Mouse (Mus musculus) left cerebral cortex, postnatal 14 days (tissue): Measurements from ENCODE around the gene Vps52. TPM values are rescaled to one million over a fixed set of nuclear protein-coding genes. Genes with fewer than 3 reads are reported as not detected.

ENCODE experiments used
- DNase-seq, 2 experiments: peaks; one replicate each; pipeline ENCODE4 v3.0.0; 2021 to 2022; ENCODE audit warnings: low spot score in 2 of 2, mixed read lengths in 1 of 2
- intact Hi-C: fragments of 180-260 bp; cut with DNase I; formaldehyde crosslinking; loops from one replicate; pipeline ENCODE4 v1.15.1; 2025
- total RNA-seq, 2 experiments: library from RNA; stranded (reverse); gene quantifications; 2 replicates each; pipeline ENCODE4 v1.2.3; 2021

Gene Vps52
- total RNA-seq, 2 experiments from 2014 or later: 80.3 to 83.6 TPM

DNA sequence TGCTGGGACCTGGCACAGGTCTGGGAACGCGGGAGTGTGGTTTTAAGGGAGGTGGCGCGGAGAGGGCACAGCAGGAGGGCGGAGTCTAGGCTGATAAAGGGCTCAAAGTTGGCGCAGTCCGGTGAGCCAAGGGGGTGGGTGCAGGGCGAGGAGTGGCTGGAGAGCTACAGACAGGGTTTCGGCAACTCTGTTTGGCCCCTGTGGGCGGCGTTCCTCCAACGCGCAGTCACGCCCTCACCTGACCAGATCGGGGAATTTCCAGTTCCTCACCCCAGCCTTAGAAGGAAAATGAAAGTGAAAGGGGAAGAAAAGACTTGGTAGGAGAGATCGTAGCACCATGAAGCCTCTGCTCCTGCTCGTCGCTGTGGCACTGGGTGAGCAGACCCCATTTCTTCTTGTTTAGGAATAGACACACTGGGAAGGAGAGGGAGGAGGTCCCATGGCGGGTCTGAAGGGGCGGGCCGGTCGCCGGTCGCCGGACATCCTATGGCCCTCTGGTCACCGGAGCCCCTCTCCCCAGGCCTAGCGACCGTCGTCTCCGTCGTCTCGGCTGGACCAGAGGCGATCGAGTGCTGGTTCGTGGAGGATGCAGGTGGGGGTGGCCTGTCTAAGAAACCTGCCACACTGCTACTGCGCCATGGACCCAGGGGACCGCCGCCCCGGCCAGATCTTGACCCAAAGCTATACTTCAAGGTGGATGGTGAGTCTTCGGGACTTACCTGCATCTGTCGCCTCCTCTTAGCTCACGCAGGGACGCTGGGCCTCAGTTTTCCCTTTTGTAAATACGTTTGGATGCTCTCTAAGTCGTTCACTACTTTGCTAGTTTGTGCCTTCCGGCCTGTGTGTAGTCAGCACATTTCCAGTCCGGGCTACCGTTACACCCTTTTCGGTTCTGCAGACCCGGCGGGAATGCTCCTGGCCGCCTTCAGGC, 36.0 kb upstream of the Vps52 start:
- DNase-seq: peak in 1 of 2 experiments; percentile 46
- intact Hi-C loops: no loop called here

DNA sequence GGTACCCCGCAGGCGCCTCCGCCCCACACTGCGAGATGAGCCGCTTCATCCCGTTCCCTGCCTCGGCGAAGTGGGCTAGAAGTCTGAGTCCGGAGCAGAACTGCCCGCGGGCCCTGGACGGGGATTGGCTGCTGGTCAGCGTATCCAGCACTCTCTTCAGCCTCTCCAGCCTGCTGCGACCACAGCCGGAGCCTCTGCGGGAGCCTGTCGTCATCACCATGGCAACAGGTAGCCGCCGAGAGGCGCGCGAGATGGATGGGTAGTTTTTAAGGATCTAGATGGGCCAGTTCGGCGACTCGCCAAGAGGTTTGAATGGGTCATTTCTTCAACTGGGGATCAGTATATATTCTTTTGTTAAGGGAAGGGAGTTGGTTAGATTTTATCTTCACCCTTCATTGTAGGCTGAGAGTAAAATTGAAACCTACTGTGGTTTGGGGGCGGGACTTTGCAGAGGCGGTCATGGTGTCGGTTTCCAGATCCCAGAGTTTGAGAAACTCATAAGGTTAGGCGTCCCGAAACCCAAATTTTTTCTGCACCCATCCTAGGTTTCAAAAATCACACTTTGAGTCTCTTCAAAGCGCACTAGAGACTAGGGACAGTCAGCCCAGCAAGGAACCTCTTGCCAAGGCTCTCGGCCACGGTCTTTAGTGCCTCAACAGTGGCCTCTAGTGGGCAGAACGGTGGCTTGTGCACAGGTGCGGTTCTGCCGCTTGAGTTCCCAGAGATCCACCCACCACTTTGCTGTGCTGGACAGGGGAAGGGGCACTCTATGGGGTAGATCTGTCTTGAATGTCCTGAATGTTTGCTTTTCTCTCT, 35.1 kb upstream of the Vps52 start:
- intact Hi-C loops: no loop called here
- DNase-seq: peak; percentile 80 to 83

DNA sequence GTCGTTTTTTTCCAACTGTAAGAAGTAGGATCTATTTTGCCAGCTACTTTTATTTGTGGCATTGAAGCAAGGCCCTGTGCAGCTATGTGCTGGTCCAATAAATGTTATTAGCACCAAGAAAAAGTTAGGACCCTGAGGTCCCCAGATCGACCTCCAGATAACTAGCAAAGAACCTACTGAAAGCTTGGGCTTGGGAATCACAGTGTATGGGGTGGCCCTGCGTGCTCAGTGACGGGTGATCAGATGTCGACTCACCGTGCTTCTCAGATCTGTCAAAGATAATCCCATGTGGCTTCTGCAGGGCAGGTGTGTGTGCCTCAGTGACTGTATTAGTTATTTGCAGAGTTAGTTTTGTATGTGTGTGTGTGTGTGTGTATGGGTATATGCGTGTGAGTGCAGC, 34.3 kb upstream of the Vps52 start:
- intact Hi-C loops: no loop called here
- no peak for DNase-seq

DNA sequence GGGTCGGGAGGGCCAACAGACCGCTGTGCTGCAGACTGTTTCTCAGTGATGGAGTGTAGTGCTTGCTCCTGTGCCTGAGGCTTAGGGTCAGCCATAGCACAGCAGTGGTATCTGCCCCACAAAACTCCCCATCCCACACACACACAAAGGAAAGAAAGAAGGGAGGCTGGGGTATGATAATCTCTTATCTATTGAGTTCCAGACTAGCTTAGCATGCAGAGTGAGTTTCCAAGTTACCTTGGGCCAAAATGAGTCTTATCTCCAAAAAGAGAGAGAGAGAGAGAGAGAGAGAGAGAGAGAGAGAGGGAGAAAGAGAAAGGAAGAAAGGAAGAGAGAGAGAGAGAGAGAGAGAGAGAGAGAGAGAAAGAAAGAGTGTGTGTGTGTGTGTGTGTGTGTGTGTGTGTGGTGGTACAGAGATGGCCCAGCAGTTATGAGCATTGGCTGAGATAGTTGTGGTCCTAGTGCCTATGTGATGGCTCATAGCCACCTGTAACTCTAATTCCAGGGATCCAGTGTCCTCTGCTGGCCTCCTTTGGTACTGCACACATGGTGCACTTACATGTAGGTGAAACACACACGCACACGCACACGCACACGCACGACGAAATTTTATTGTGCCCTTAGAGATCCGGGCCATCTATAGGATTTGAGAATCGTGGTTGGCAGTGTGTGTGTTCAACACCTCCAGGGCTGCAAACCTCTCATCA, 30.9 kb upstream of the Vps52 start:
- intact Hi-C loops: no loop called here
- DNase-seq: peak in 1 of 2 experiments; percentile 78

DNA sequence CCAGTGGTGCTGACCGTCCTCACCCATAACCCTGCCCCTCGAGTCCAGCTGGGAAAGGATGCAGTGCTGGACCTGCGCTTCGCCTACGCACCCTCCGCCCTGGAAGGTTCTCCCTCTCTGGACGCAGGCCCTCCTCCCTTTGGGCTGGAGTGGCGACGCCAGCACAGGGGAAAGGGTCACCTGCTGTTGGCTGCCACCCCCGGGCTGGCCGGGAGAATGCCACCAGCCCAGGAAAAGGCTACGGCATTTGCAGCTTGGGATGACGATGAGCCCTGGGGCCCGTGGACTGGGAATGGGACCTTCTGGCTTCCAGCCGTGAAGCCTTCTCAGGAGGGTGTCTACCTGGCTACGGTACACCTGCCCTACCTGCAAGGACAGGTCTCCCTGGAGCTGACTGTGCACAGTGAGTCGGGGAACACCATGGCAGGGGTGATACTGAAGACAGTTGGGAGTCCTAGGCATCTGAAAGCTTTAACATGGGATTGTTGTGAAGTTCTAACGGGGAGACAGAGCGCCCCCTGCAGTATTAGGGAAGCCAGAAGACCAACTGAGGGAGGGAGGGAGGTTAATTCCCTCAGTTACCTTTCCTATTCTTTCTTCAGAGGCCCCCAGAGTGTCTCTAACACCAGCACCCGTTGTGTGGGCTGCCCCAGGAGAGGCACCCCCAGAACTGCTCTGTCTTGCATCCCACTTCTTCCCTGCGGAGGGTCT, 30.1 kb upstream of the Vps52 start:
- intact Hi-C loops: no loop called here

DNA sequence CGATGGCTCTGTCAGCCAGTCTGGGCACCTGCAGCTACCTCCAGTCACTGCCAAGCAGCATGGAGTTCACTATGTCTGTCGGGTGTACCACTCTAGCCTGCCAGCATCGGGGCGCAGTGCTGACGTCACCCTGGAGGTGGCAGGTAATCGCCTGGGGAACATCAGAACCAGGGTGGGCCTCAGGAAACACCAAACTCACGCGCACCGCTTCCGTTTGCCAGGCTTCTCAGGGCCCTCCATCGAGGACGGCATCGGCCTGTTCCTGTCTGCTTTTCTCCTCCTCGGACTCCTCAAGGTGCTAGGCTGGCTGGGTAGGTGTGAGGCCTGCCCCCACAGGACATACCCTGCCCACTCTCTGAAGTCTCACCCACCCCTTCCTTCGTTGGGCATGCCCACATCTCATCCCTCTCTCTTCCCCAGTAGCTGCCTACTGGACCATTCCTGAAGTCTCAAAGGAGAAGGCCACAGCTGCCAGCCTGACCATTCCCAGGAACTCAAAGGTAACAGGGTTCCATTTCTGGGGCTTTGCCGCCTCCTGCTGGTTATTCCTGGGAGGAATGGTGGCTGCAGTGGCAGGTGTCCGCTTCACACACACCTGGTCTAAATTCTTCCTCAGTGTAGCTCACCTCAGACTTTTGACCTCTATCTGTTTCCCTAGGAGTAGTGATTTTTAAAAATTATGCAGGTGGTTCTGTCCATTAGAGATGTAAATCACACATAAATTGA, 29.2 kb upstream of the Vps52 start:
- DNase-seq: no peak
- intact Hi-C loops: no loop called here

More for the DNA sequence above, 30.1 kb upstream of the Vps52 start:
- no peak for DNase-seq

DNA sequence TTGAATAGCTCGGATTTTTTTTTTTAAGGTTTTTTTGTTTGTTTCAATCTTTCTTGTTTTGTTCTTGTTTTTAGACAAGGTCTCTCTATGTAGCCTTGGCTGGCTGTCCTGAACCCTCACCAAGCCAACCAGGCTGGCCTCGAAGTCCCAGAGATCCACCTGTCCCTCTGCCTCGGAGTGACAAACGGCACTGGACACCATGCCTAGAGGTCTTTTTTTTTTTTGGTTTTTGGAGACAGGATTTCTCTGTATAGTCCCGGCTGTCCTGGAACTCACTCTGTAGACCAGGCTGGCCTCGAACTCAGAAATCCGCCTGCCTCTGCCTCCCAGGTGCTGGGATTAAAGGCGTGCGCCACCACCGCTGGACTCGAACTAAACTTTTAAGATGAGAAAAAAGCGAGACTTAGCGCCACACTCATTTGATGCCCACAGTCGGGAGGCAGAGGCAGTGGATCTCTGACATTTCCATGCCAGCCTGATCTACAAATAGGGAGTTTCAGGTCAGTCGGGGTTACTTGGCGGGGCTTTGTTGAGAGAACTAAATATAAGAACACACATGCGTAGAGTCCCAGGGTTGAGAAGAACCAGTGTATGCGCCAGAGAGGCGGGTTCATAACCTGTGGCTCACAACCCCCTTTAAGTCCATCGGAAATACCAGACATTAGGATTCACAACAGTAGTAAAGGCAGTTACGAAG, 27.2 kb upstream of the Vps52 start:
- DNase-seq: no peak
- intact Hi-C loops: no loop called here

DNA sequence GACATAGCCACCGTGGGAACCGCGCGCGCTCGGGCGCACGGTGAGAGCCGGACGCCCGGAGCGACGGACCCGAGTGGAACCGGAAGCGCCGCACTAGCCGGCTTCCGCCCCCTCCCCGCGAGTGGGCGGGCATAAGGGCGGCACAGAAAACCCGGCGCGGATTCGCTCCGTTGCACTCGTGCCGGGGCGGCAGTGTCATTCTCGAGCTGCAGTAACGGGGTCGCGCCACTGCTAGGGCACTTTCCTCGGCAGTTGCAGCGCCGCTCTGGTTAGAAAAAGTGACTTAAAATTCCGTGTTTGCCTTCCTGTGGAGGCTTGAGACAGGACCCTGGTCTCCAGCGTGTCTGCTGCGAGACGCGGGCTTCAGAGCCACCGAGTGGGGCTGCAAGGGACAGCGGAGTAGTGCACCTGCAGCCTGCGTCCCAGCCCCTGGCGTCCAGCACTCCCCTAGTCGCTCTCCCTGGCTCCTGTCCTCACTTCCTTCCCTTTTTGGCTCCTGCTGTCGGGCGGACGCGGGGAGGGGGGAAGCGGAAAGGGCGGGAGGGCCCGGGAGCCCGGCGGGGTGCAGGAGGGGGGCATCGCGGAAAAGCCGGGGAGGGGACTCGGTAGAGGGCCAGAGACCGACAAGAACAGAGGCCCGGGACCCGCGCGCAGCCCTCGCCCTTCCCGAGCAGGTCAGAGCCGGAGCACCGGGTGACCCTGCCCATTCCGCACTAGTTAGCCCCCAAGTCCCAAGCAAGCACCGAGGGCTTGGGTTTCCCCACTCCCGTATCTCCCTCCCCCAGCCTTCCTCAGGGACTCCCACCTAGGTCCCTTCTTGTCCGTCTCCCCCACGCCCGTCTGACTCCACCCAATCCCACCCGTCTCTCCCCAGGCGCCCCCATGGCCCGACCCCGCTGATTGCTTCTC, 26.0 kb upstream of the Vps52 start, which contains the start of gene Rgl2:
Gene Rgl2 (plus strand): TSS at position 173 of the 909 bp plus-strand sequence.
- peak; percentile 95 to 96 for DNase-seq

DNA sequence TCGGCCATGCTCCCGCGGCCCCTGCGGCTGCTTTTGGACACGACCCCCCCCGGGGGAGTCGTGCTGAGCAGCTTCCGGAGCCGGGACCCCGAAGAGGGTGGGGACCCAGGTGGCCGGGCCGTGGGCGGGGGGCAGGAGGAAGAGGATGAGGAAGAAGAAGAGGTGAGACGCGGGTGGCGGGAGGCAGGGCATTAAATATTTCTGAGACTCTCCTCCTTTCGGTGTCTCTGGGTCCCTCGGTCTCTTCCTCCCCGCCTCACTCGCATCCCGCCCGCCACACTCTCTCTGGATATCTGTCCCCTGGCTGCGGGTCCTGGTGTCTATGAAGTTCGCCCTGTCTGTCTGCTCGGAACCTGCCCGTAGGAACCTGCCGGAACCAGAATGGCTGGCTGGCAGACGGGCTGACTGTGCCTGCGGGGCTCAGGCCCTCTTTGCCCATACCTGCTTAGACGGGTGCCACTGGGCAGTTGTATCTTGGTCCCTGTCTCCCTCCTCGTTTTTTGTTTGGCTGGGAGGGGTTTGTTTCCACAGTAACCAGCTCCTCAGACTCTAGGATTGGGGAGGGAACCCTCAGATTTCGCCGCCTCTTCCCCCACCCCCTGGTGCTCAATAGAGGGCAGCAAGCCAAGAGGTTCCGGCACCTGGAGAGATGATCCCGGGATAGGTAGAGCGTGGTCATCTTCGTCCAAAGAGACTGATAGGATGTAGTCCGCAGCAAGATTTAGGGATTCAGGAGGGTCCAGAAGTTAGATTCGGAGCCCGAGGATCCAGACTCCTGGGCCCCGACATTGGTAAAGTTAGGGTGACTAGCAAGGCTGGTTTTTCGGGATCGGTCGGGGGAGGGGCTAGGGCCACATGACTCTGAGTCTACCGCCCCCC, 25.1 kb upstream of the Vps52 start:
- peak; percentile 54 to 65 for DNase-seq

More for the DNA sequence above, 26.0 kb upstream of the Vps52 start, which contains the start of gene Rgl2:
- intact Hi-C loops: no loop called here

DNA sequence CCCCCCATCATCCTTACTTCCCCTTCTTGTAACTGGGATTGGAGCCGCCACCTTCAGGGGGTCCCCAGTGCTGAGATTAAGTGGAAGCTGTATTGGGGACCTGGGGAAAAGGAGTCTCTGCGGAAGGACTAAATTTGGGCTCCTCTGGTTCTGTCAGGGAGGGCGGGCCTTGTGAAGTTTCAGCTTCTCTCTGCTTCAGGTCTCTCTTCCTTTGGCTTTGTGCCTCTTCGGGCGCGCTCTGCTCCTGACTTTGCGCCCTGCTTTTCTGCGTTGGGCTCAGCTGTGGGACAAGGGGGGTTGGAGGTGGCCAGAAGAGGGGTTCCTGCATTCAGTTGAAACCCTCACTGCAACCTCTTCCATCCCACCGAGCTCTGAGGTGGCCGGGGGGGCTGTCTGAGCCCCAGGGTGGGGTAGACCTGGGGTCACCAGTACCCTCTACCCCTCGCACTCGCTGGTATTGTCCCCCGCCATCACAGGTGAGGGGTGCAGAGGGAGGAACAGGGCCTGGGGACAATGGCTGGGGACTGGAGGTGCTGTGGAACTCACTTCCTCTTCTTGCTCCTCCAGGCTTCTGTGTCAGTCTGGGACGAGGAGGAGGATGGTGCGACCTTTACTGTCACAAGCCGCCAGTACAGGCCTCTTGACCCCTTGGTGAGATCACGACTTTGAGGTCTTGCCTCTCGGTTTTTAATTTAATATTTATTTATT, 24.3 kb upstream of the Vps52 start:
- intact Hi-C loops: no loop called here
- DNase-seq: no peak

More for the DNA sequence above, 25.1 kb upstream of the Vps52 start:
- intact Hi-C loops: no loop called here

DNA sequence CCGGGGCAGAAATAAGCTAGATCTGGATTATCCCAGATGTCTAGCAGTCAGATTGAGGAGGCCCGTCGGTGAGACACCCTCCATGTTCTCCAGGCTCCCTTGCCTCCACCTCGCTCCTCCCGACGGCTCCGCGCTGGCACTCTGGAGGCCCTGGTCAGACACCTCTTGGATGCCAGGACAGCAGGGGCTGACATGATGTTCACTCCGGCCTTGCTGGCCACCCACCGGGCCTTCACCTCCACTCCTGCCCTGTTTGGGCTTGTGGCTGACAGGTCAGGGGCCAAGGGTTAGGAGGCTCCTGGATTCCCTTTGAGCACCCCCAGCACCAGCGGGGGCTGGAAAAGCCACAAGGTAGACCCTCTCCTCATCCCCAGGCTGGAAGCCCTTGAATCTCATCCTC, 23.7 kb upstream of the Vps52 start:
- intact Hi-C loops: no loop called here
- no peak for DNase-seq

DNA sequence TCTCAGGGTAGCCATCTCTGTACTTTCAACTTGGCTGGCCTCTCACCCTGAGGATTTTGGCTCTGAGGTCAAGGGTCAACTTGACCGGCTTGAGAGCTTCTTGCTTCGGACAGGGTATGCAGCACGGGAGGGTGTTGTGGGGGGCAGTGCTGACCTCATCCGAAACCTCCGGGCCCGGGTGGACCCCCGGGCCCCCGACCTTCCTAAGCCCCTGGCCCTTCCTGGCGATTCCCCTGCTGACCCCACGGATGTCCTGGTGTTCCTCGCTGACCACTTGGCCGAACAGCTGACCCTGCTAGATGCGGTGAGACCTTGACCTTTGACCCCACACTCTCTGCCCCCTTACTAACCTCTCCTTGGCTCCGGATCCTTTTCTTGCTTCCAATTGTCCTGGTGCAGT, 23.2 kb upstream of the Vps52 start:
- intact Hi-C loops: no loop called here
- no peak for DNase-seq

DNA sequence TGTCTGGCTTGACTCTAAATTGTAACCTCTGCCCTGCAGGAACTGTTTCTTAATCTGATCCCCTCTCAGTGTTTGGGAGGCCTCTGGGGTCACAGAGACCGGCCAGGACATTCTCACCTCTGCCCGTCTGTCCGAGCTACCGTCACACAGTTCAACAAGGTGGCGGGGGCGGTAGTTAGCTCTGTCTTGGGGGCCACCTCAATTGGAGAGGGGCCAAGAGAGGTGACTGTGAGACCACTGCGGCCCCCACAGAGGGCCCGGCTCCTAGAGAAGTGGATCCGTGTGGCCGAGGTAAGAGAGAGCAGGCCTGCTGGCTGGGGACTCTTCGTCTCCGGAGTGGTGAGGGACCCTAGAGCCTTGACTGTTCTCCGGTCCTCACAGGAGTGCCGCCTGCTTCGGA, 22.6 kb upstream of the Vps52 start:
- DNase-seq: no peak
- intact Hi-C loops: no loop called here

DNA sequence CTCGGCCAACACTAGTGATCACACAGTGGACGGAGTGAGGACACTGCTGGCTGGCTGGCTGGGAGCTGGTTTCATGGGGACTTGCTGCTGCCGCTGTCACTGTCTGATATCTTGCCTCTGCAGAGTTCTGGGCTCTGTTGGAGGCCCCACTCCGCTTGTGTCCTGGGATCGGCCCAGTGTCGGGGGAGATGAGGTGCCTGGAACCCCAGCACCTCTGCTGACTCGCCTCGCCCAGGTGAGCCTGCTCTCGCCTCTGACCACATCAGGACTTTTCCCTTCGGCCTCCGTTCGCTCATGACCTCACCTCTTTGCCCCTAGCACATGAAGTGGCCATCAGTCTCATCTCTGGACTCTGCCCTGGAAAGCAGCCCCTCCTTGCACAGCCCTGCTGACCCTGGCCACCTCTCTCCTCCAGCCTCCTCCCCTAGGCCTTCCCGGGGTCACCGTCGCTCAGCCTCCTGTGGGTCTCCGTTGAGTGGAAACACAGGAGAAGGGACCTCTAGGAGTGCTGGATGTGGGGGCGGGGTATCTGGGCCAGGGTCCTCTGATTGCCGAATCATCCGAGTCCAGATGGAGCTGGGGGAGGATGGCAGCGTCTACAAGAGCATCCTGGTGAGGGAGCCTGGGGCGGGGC, 20.1 kb upstream of the Vps52 start:
- no peak for DNase-seq
- intact Hi-C loops: no loop called here

DNA sequence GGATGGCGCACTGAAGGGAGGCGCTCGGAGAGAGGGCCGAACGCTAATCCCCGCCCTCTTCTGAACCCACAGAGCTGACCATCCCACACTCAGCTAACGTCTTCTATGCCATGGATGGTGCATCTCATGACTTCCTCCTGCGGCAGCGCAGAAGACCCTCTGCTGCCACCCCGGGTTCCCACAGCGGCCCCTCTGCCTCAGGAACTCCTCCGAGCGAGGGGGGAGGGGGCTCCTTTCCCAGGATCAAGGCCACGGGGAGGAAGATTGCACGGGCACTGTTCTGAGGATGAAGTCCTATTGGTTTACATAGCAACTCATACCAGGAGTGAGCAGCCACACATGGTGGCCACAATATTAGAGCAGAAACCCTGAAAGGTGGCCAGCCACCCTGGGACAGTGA, 18.6 kb upstream of the Vps52 start:
- no peak for DNase-seq
- intact Hi-C loops: no loop called here
